In the genomic region with DNA sequence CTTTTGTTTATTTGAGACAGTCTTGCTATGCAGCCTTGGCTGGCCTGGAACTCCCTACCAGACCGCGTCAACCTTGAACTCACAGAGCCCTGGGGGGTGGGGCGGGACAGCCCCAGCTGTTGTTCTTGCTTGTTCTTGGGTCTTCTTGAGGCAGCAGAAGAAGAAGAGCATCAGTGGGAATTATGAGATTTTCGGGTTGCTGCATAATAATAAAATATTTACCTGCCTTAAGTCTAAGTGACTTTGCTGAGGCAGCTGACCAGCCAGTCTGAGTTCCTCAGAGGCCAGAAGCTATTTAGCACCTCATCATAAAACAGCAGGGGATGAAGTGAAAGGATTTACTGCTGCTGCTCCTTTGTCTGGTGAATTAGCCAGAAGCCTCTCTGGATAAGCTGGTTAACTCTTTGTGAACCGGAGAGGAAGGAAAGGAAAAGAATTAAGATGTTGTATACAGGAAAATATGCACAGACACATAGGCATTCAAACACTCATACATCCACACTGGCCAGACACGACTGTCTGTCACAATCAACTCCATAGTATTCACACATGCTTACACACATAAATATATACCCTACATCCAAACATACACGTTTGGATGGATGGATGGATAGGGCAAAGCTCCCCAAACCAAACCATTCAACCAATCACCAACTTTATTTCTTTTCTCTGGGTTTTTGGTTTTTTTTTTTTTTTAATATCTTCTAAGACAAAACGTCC, we compare ENCODE assay signal across 12 mouse cellular contexts. TPM values are rescaled to one million over a fixed set of nuclear protein-coding genes. Genes with fewer than 3 reads are reported as not detected.
DNase-seq lines count a peak whose midpoint lies in the region; ATAC-seq and TF ChIP-seq lines count a peak whose summit lies in the region.
"Had no signal": no experiment of that assay in that cellular context is flagged by ENCODE, and none has a peak within 500 bp of the region (broad histone marks: within the 10 kb centered on the region; RNA-seq: fewer than 3 reads in every experiment).

No protein-coding gene starts in this region.

- no peak overlapping the region for H3K4me2 ChIP-seq in hindbrain, embryonic 13.5 days
- no peak overlapping the region for H3K4me2 ChIP-seq in hindbrain, embryonic 14.5 days (replicated peaks)
- H3K4me2 ChIP-seq in hindbrain, postnatal 0 days (ENCODE audit: low read depth, low read length): no peak overlapping the region
- no peak overlapping the region for H3K4me2 ChIP-seq in midbrain, postnatal 0 days (ENCODE audit: low read depth, low read length, poor library complexity, severe bottlenecking)
- H3K4me2 ChIP-seq in liver, embryonic 11.5 days: no peak overlapping the region
- H3K4me2 ChIP-seq: liver, embryonic 13.5 days had no signal

- peak overlapping the region; percentile 31; the same call in 1 of the 2 replicates for H3K27ac ChIP-seq in hindbrain, embryonic 13.5 days
- H3K27ac ChIP-seq in hindbrain, embryonic 14.5 days: no peak overlapping the region
- H3K27ac ChIP-seq in hindbrain, postnatal 0 days: no peak overlapping the region
- H3K27ac ChIP-seq in midbrain, postnatal 0 days (ENCODE audit: low read depth, low read length): no peak overlapping the region
- no peak overlapping the region for H3K27ac ChIP-seq in liver, embryonic 11.5 days (ENCODE audit: low read depth, low read length)
- H3K27ac ChIP-seq: liver, embryonic 13.5 days had no signal

- ATAC-seq in hindbrain, embryonic 13.5 days (ENCODE audit: low FRiP score): no peak
- ATAC-seq in hindbrain, embryonic 14.5 days (ENCODE audit: low FRiP score): no peak
- no peak for ATAC-seq in hindbrain, postnatal 0 days
- no peak for ATAC-seq in midbrain, postnatal 0 days (ENCODE audit: low FRiP score)
- no peak for ATAC-seq in liver, embryonic 11.5 days (replicated peaks; ENCODE audit: low FRiP score)
- no peak for ATAC-seq in monocyte, adult 5-6 weeks (replicated peaks; ENCODE audit: insufficient number of reproducible peaks, low FRiP score, low TSS enrichment, poor library complexity, severe bottlenecking)

- H3K4me3 ChIP-seq in hindbrain, embryonic 13.5 days: no peak overlapping the region
- no peak overlapping the region for H3K4me3 ChIP-seq in hindbrain, embryonic 14.5 days (replicated peaks; ENCODE audit: low read length)
- no peak overlapping the region for H3K4me3 ChIP-seq in hindbrain, postnatal 0 days (ENCODE audit: low read length)
- no peak overlapping the region for H3K4me3 ChIP-seq in midbrain, postnatal 0 days (ENCODE audit: low read depth, low read length)
- H3K4me3 ChIP-seq in liver, embryonic 11.5 days (ENCODE audit: low read depth, low read length): no peak overlapping the region
- H3K4me3 ChIP-seq: liver, embryonic 13.5 days had no signal

- DNase-seq in hindbrain, embryonic 14.5 days (ENCODE audit: low spot score): no peak
- peak; percentile 73 for DNase-seq in WW6 (ENCODE audit: low read depth, low spot score)
- DNase-seq in hindbrain, postnatal 0 days (ENCODE audit: low spot score): peak; percentile 43
- peak; percentile 36 for DNase-seq in midbrain, postnatal 0 days (ENCODE audit: low spot score)
- DNase-seq in liver, embryonic 11.5 days (ENCODE audit: low spot score): no peak
- no peak for DNase-seq in adrenal gland, adult (ENCODE audit: inconsistent age in 2 of 2, low spot score in 1 of 2)
- DNase-seq: heart, postnatal 4 days; liver, embryonic 13.5 days had no signal

- WGBS in hindbrain, embryonic 13.5 days: 19% methylated on average over 8 of the region's 8 CpGs
- WGBS in hindbrain, embryonic 14.5 days: 11% methylated on average over 8 of the region's 8 CpGs
- WGBS in hindbrain, postnatal 0 days: 15% methylated on average over 8 of the region's 8 CpGs
- 3% methylated on average over 8 of the region's 8 CpGs for WGBS in midbrain, postnatal 0 days
- WGBS in liver, embryonic 11.5 days: 33% methylated on average over 8 of the region's 8 CpGs

- H3K4me1 ChIP-seq in hindbrain, embryonic 13.5 days (replicated peaks): peaks cover 10% of the 10 kb centered on the region
- H3K4me1 ChIP-seq in hindbrain, embryonic 14.5 days (replicated peaks; ENCODE audit: control insufficient read depth, insufficient read depth, low read length): no peaks in the 10 kb centered on the region
- H3K4me1 ChIP-seq in hindbrain, postnatal 0 days (ENCODE audit: insufficient read depth, low read length): no peaks in the 10 kb centered on the region
- H3K4me1 ChIP-seq in midbrain, postnatal 0 days (ENCODE audit: insufficient read depth, low read length): no peaks in the 10 kb centered on the region
- H3K4me1 ChIP-seq in liver, embryonic 11.5 days (replicated peaks; ENCODE audit: control insufficient read depth, insufficient read depth, low read length): peaks cover 3% of the 10 kb centered on the region

- no peaks in the 10 kb centered on the region for H3K9me3 ChIP-seq in hindbrain, embryonic 13.5 days
- H3K9me3 ChIP-seq in hindbrain, embryonic 14.5 days (ENCODE audit: control insufficient read depth, low read length): no peaks in the 10 kb centered on the region
- no peaks in the 10 kb centered on the region for H3K9me3 ChIP-seq in hindbrain, postnatal 0 days (ENCODE audit: low read length)
- H3K9me3 ChIP-seq in midbrain, postnatal 0 days (ENCODE audit: low read length): no peaks in the 10 kb centered on the region
- H3K9me3 ChIP-seq in liver, embryonic 11.5 days (ENCODE audit: control insufficient read depth, low read length): no peaks in the 10 kb centered on the region
- H3K9me3 ChIP-seq: liver, embryonic 13.5 days had no signal

- no peaks in the 10 kb centered on the region for H3K27me3 ChIP-seq in hindbrain, embryonic 13.5 days
- H3K27me3 ChIP-seq in hindbrain, embryonic 14.5 days (ENCODE audit: control insufficient read depth, insufficient read depth, low read length): no peaks in the 10 kb centered on the region
- no peaks in the 10 kb centered on the region for H3K27me3 ChIP-seq in hindbrain, postnatal 0 days (ENCODE audit: insufficient read depth, low read length)
- H3K27me3 ChIP-seq in midbrain, postnatal 0 days (ENCODE audit: insufficient read depth, low read length): no peaks in the 10 kb centered on the region
- no peaks in the 10 kb centered on the region for H3K27me3 ChIP-seq in liver, embryonic 11.5 days (replicated peaks; ENCODE audit: control insufficient read depth, insufficient read depth, low read length)
- H3K27me3 ChIP-seq: liver, embryonic 13.5 days had no signal

- no peak for TF ChIP-seq CTCF in hindbrain, postnatal 0 days (IDR thresholded peaks at IDR 0.05; ENCODE audit: low read depth)
- TF ChIP-seq CTCF in midbrain, postnatal 0 days (IDR thresholded peaks at IDR 0.05): no peak

- H3K9ac ChIP-seq in hindbrain, embryonic 13.5 days: no peak overlapping the region
- H3K9ac ChIP-seq in hindbrain, embryonic 14.5 days: no peak overlapping the region; the same call in 1 of the 2 replicates
- no peak overlapping the region for H3K9ac ChIP-seq in hindbrain, postnatal 0 days (replicated peaks; ENCODE audit: low read length)
- H3K9ac ChIP-seq in midbrain, postnatal 0 days (replicated peaks; ENCODE audit: low read length, poor library complexity, severe bottlenecking): no peak overlapping the region
- no peak overlapping the region for H3K9ac ChIP-seq in liver, embryonic 11.5 days (ENCODE audit: low read depth, low read length)
- H3K9ac ChIP-seq: liver, embryonic 13.5 days had no signal

- peaks cover 27% of the 10 kb centered on the region for H3K36me3 ChIP-seq in hindbrain, embryonic 13.5 days
- H3K36me3 ChIP-seq in hindbrain, embryonic 14.5 days (replicated peaks; ENCODE audit: control insufficient read depth, insufficient read depth): no peaks in the 10 kb centered on the region; the same call in 1 of the 2 replicates
- no peaks in the 10 kb centered on the region for H3K36me3 ChIP-seq in hindbrain, postnatal 0 days (ENCODE audit: insufficient read depth, low read length)
- H3K36me3 ChIP-seq in midbrain, postnatal 0 days (ENCODE audit: insufficient read depth, low read length): no peaks in the 10 kb centered on the region; the same call in 1 of the 2 replicates
- H3K36me3 ChIP-seq in liver, embryonic 11.5 days (ENCODE audit: control insufficient read depth, insufficient read depth, low read length): no peaks in the 10 kb centered on the region

RNA-seq across cellular contexts. Expression of gene Smim8, which starts 6.4 kb away (rescaled TPM):
- 50.8 and 55.0 TPM in 2 replicates for polyA plus RNA-seq in hindbrain, embryonic 13.5 days (2015; fragmentation: Nextera tagmentation; extraction: Ambion mirVana)
- polyA plus RNA-seq in hindbrain, embryonic 14.5 days (2014; fragmentation: Nextera tagmentation; extraction: Ambion mirVana): 53.5 and 54.1 TPM in 2 replicates
- total RNA-seq in hindbrain, postnatal 0 days (2014; rRNA removed): 9.2 and 9.8 TPM in 2 replicates
- polyA plus RNA-seq in hindbrain, postnatal 0 days (2015; fragmentation: Nextera tagmentation; extraction: Ambion mirVana): 57.4 and 58.5 TPM in 2 replicates
- 9.9 and 15.3 TPM in 2 replicates for total RNA-seq in midbrain, postnatal 0 days (2014; rRNA removed)
- 48.8 and 52.3 TPM in 2 replicates for polyA plus RNA-seq in midbrain, postnatal 0 days (2015; fragmentation: Nextera tagmentation; extraction: Ambion mirVana)
- polyA plus RNA-seq in liver, embryonic 11.5 days (2014; fragmentation: Nextera tagmentation; extraction: Ambion mirVana): 42.9 and 45.0 TPM in 2 replicates
- 14.6 to 34.8 TPM (median 28.1 TPM) in 3 replicates for total RNA-seq in monocyte, adult 5-6 weeks (2017)

RNA-seq across cellular contexts. Expression of gene Gm136, which starts 15.7 kb away (rescaled TPM):
- polyA plus RNA-seq in hindbrain, embryonic 13.5 days (2015; fragmentation: Nextera tagmentation; extraction: Ambion mirVana): not detected in 2 replicates
- not detected in 2 replicates for polyA plus RNA-seq in hindbrain, embryonic 14.5 days (2014; fragmentation: Nextera tagmentation; extraction: Ambion mirVana)
- not detected in 2 replicates for total RNA-seq in hindbrain, postnatal 0 days (2014; rRNA removed)
- polyA plus RNA-seq in hindbrain, postnatal 0 days (2015; fragmentation: Nextera tagmentation; extraction: Ambion mirVana): not detected in 2 replicates
- total RNA-seq in midbrain, postnatal 0 days (2014; rRNA removed): not detected in 2 replicates
- 0.11 TPM in 1 of 2 replicates, not detected in the other for polyA plus RNA-seq in midbrain, postnatal 0 days (2015; fragmentation: Nextera tagmentation; extraction: Ambion mirVana)
- polyA plus RNA-seq in liver, embryonic 11.5 days (2014; fragmentation: Nextera tagmentation; extraction: Ambion mirVana): not detected in 2 replicates
- total RNA-seq in monocyte, adult 5-6 weeks (2017): not detected in 3 replicates
- total RNA-seq: heart, adult 8-10 months; heart, postnatal 4 days had no signal
- polyA plus RNA-seq: kidney, embryonic 16.5 days; liver, embryonic 13.5 days had no signal

RNA-seq across cellular contexts. Expression of gene Cfap206, which starts 41.8 kb away (rescaled TPM):
- 2.7 and 4.7 TPM in 2 replicates for polyA plus RNA-seq in hindbrain, embryonic 13.5 days (2015; fragmentation: Nextera tagmentation; extraction: Ambion mirVana)
- polyA plus RNA-seq in hindbrain, embryonic 14.5 days (2014; fragmentation: Nextera tagmentation; extraction: Ambion mirVana): 4.6 and 5.9 TPM in 2 replicates
- total RNA-seq in hindbrain, postnatal 0 days (2014; rRNA removed): 2.2 and 9.7 TPM in 2 replicates
- 4.8 TPM in 2 replicates for polyA plus RNA-seq in hindbrain, postnatal 0 days (2015; fragmentation: Nextera tagmentation; extraction: Ambion mirVana)
- total RNA-seq in midbrain, postnatal 0 days (2014; rRNA removed): 2.1 and 7.0 TPM in 2 replicates
- polyA plus RNA-seq in midbrain, postnatal 0 days (2015; fragmentation: Nextera tagmentation; extraction: Ambion mirVana): 2.5 and 2.9 TPM in 2 replicates
- 0.13 TPM in 1 of 2 replicates, not detected in the other for polyA plus RNA-seq in liver, embryonic 11.5 days (2014; fragmentation: Nextera tagmentation; extraction: Ambion mirVana)
- total RNA-seq in monocyte, adult 5-6 weeks (2017): 0.87 to 2.0 TPM (median 0.96 TPM) in 3 replicates
- polyA plus RNA-seq: liver, embryonic 13.5 days had no signal

Comparison
In these comparisons a context has a peak if more than half of its experiments do, and no peak if none do; other contexts are left out.
1. DNase-seq: peak in WW6 (single experiment), hindbrain, postnatal 0 days (single experiment) and midbrain, postnatal 0 days (single experiment); none in hindbrain, embryonic 14.5 days (single experiment), liver, embryonic 11.5 days (single experiment) and adrenal gland, adult (0 of 2).